Mouse (Mus musculus): Measurements from ENCODE around the gene Clec12a.

- TF ChIP-seq GATA1 (IDR thresholded peaks at IDR 0.05; ENCODE audit: borderline replicate concordance, low read length): no peak
- no peak for TF ChIP-seq FLI1 (IDR thresholded peaks at IDR 0.05; ENCODE audit: low read length)
These were observed 71.7 kb downstream of the Clec12a start for GRCm38 (mm10) chr6:129414177-129414576.
